Mouse (Mus musculus) forebrain, embryonic 10.5 days (tissue): ENCODE data around the gene Xrcc6. TPM values are rescaled to one million over a fixed set of nuclear protein-coding genes. Genes with fewer than 3 reads are reported as not detected.

ENCODE experiments used
- DNase-seq: peaks from one replicate; pipeline ENCODE4 v3.0.0-alpha.2; 2017; ENCODE audit warnings: low spot score; ENCODE audit errors: extremely low spot score
- H3K27ac ChIP-seq: fragments of 300-500 bp; sonication (generic); 2 replicates; pipeline ENCODE4 v1.5.1; 2016; ENCODE audit warnings: mild to moderate bottlenecking
- H3K27me3 ChIP-seq: fragments of 300-500 bp; sonication (generic); 2 replicates; pipeline ENCODE4 v1.6.1; 2016; ENCODE audit warnings: mild to moderate bottlenecking; ENCODE audit not compliant: poor library complexity, severe bottlenecking
- H3K36me3 ChIP-seq: fragments of 300-500 bp; sonication (generic); replicated peaks from 2 replicates; pipeline ENCODE4 v1.6.1; 2016; ENCODE audit warnings: mild to moderate bottlenecking, moderate library complexity
- H3K4me1 ChIP-seq: fragments of 300-500 bp; sonication (generic); 2 replicates; pipeline ENCODE4 v1.6.1; 2016
- H3K4me3 ChIP-seq: fragments of 300-500 bp; sonication (generic); 2 replicates; pipeline ENCODE4 v1.5.1; 2016; ENCODE audit warnings: mild to moderate bottlenecking, moderate library complexity
- H3K9me3 ChIP-seq: fragments of 300-500 bp; sonication (generic); 2 replicates; pipeline ENCODE4 v1.6.1; 2016; ENCODE audit warnings: mild to moderate bottlenecking, moderate library complexity
- WGBS: fragments of 180-500 bp; shearing (Covaris S2); methylation state at CpG from one replicate; pipeline ENCODE4 v1.1.7; 2016; 5-methylcytosine and 5-hydroxymethylcytosine counted together
- polyA plus RNA-seq: library from polyadenylated mRNA; unstranded; fragments of >200 nt; fragmentation: Nextera tagmentation; extraction: Ambion mirVana; gene quantifications from 2 replicates; pipeline ENCODE4 v1.2.1, GENCODE M21; 2016

Xrcc6 gene
- polyA plus RNA-seq, 1 experiment from 2014 or later, result 90.8 TPM

DNA sequence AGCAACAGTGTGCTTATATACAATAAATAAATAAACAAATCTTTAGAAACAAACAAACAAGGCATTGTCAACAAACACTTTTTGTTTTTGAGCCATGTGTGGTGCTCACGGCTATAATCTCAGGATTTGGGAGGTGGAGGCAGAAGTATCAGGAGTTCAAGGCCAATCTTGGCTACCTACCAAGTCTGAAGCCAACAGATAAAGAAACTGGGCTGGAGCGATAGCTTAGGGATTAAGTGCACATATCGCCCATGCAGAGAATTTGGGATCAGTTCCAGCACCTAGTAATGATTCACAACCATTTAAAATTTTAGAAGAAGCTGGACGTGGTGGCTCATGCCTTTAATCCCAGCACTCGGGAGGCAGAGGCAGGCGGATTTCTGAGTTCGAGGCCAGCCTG lies 85.9 kb downstream of the Xrcc6 start:
- Histone ChIP-seq H3K27me3 (peaks cover 40% of the 10 kb centered on the region), H3K27ac (no peak overlapping the region), H3K4me1 (peaks cover 6% of the 10 kb centered on the region), H3K9me3 (peaks cover 10% of the 10 kb centered on the region), H3K36me3 (no peaks in the 10 kb centered on the region), H3K4me3 (no peak overlapping the region)
- 91% methylated on average over 7 of the region's 7 CpGs for WGBS
- DNase-seq, result no peak

DNA sequence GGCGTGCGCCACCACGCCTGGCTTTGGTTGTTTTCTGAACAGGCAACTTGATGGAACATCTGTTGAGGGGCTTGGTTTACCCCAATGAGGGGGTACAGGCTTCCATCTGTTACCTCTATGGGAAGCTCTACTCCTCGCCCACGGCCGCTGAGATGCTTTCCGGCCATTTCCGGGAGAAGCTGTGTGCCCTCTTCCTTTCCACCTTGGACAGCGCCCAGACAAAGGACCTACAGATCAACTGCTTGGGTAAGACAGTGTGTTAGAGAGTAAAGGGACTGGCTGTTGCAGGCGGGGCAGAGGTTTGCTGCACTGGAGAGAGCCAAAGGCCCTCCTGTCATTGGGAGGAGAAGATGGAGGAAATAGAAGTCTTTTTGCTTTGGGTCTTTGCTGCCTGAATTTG lies 92.2 kb downstream of the Xrcc6 start:
- Histone ChIP-seq H3K9me3 (no peaks in the 10 kb centered on the region), H3K36me3 (no peaks in the 10 kb centered on the region), H3K27me3 (no peaks in the 10 kb centered on the region; the same call in 1 of the 2 replicates), H3K4me1 (0 out of 2 replicates have a peak, but pooled peaks cover 6% of the 10 kb centered on the region), H3K4me3 (no peak overlapping the region), H3K27ac (no peak overlapping the region)
- no peak for DNase-seq
- 63% methylated on average over 10 of the region's 10 CpGs for WGBS

DNA sequence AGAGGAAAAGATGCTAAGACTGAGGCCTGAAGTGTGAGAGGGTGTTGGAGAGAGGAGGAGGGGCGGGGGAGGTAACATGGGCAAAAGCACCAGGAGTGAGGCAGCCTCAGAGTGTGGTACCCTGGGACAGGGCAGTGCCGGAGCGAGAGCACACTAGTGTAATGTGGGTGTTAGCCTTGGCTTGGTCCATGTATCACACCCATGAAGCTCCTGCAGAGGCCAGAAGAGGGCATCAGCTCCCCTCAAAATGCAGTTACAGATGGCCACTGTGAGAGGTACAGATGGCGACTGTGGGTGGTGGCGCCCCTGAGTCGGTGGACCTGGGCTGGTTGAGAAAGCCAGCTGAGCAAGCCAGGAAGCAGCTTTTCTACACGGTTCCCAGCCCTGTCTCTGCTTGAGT lies 93.5 kb downstream of the Xrcc6 start:
- peak; percentile 37 for DNase-seq
- H3K36me3 ChIP-seq, result no peaks in the 10 kb centered on the region
- no peaks in the 10 kb centered on the region; the same call in 1 of the 2 replicates for H3K27me3 ChIP-seq
- H3K27ac ChIP-seq, result no peak overlapping the region
- no peak overlapping the region for H3K4me3 ChIP-seq
- no peaks in the 10 kb centered on the region for H3K9me3 ChIP-seq
- H3K4me1 ChIP-seq, result 0 out of 2 replicates have a peak, but pooled peaks cover 6% of the 10 kb centered on the region
- WGBS, result 36% methylated on average over 7 of the region's 7 CpGs

DNA sequence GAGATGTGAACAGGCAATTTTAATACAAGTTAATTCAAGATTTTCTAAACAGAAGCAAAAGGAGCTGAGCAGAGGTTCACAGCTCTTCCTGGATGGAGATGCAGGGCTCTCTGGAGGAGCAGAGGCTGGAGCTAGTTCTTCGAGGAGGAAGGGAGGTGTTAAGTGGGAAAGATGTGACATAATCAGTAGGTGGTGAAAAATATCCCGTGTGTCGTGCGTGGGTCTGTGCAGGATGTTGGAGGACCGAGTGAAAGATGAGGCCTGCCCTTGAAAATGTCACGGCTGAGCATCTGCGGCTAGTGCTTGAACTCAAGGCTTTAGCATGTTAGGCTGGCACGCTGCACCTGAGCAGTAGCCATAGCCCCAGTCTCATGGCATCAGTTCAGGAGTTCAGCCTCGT lies 98.0 kb downstream of the Xrcc6 start:
- WGBS, result 87% methylated on average over 9 of the region's 9 CpGs
- H3K27ac ChIP-seq, result no peak overlapping the region
- H3K4me1 ChIP-seq, result 0 out of 2 replicates have a peak, but pooled peaks cover 12% of the 10 kb centered on the region
- H3K27me3 ChIP-seq, result no peaks in the 10 kb centered on the region
- no peak overlapping the region for H3K4me3 ChIP-seq
- H3K9me3 ChIP-seq, result no peaks in the 10 kb centered on the region
- no peak for DNase-seq
- H3K36me3 ChIP-seq, result no peaks in the 10 kb centered on the region

DNA sequence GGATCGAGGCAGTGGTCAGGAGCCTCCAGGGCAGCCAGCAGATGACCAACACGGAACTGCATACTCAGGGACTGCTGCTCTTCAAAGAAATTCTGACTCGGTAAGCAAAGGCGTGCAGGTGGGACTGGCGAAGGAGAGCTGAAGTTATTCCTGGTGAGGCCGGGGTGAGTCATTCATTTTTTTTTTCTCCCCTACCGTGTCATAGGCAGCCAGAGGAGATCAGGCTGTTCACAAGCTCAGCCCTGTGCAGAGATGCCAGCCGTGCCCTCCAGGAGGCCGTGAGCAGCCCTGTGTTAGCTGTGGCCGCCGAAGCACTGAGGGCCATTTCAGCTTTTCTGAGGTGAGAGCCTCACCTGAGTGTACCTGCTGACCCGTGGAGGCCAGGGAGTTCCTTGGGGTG lies 98.5 kb downstream of the Xrcc6 start:
- H3K4me3 ChIP-seq, result no peak overlapping the region
- no peak overlapping the region for H3K27ac ChIP-seq
- no peaks in the 10 kb centered on the region for H3K9me3 ChIP-seq
- 0 out of 2 replicates have a peak, but pooled peaks cover 8% of the 10 kb centered on the region for H3K4me1 ChIP-seq
- H3K27me3 ChIP-seq, result no peaks in the 10 kb centered on the region
- no peak for DNase-seq
- 87% methylated on average over 12 of the region's 12 CpGs for WGBS
- no peaks in the 10 kb centered on the region for H3K36me3 ChIP-seq

DNA sequence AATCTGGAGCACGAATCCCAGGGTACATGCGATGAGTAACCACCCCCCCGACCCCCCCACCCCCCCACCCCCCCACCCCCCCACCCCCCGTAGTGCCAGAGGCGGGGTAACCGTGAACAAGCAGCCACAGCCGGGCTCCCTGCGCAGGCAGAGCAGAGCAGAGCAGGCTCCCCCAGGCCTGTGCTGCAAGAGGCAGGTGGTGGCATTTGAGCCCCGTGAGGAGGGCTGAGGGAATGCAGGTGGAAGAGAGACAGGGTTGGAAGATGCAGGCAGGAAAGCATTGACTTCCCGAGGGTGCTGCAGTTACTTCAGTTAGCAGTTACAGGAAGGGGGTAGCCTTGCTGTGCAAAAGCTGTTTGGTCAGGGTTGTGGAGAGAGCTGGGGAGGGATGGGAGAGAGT lies 99.6 kb downstream of the Xrcc6 start:
- 11% methylated on average over 10 of the region's 10 CpGs for WGBS
- Histone ChIP-seq H3K36me3 (no peaks in the 10 kb centered on the region), H3K27me3 (no peaks in the 10 kb centered on the region), H3K27ac (no peak overlapping the region), H3K9me3 (no peaks in the 10 kb centered on the region), H3K4me3 (no peak overlapping the region), H3K4me1 (0 out of 2 replicates have a peak, but pooled peaks cover 5% of the 10 kb centered on the region)
- peak; percentile 17 for DNase-seq

Other genes with a start within 250 kb of the Xrcc6 start
- gene Zc3h7b, start 242.8 kb upstream of the Xrcc6 start, polyA plus RNA-seq, result 43.4 and 44.3 TPM in 2 replicates
- gene Rangap1, start 242.3 kb upstream of the Xrcc6 start, polyA plus RNA-seq, result 196 and 198 TPM in 2 replicates
- gene Tef, start 185.4 kb upstream of the Xrcc6 start, polyA plus RNA-seq, result 13.5 and 13.7 TPM in 2 replicates
- gene Tob2, start 129.0 kb upstream of the Xrcc6 start, polyA plus RNA-seq, result 20.1 and 20.3 TPM in 2 replicates
- 255 and 271 TPM in 2 replicates for gene Phf5a, start 115.9 kb upstream of the Xrcc6 start, polyA plus RNA-seq
- 147 and 148 TPM in 2 replicates for gene Aco2, start 115.5 kb upstream of the Xrcc6 start, polyA plus RNA-seq
- 84.0 and 90.8 TPM in 2 replicates for gene Polr3h, start 61.6 kb upstream of the Xrcc6 start, polyA plus RNA-seq
- 9.2 and 10.7 TPM in 2 replicates for gene Csdc2, start 51.1 kb upstream of the Xrcc6 start, polyA plus RNA-seq
- gene Pmm1, start 26.9 kb upstream of the Xrcc6 start, polyA plus RNA-seq, result 37.1 and 39.3 TPM in 2 replicates
- not detected in 2 replicates for gene 1700029P11Rik, start 7.3 kb upstream of the Xrcc6 start, polyA plus RNA-seq
- gene Desi1, start 46.0 kb downstream of the Xrcc6 start, polyA plus RNA-seq, result 35.2 and 36.5 TPM in 2 replicates
- gene Snu13, start 59.8 kb downstream of the Xrcc6 start, polyA plus RNA-seq, result 386 and 402 TPM in 2 replicates
- not detected in 2 replicates for gene 4930407I10Rik, start 71.3 kb downstream of the Xrcc6 start, polyA plus RNA-seq
- gene Mei1, start 82.2 kb downstream of the Xrcc6 start, polyA plus RNA-seq, result 0.06 and 0.11 TPM in 2 replicates
- 22.9 and 24.0 TPM in 2 replicates for gene Ccdc134, start 140.1 kb downstream of the Xrcc6 start, polyA plus RNA-seq
- 207 and 227 TPM in 2 replicates for gene Srebf2, start 159.3 kb downstream of the Xrcc6 start, polyA plus RNA-seq
- 0.87 and 0.95 TPM in 2 replicates for gene Shisa8, start 225.0 kb downstream of the Xrcc6 start, polyA plus RNA-seq
- gene Tnfrsf13c, start 236.5 kb downstream of the Xrcc6 start, polyA plus RNA-seq, result 0.18 TPM in 1 of 2 replicates, not detected in the other